Mouse (Mus musculus): ENCODE results near the gene Tnfrsf1b. TPM values are rescaled to one million over a fixed set of nuclear protein-coding genes. Genes with fewer than 3 reads are reported as not detected.
A peak's percentile ranks its signal among the peaks of the same experiment; 100 is the strongest.
"Not testable (repeated sequence)": the region's sequence is repeated elsewhere in the genome, so short reads cannot be mapped to it uniquely, and the experiment has no call there.

The Tnfrsf1b gene
- total RNA-seq, 2 experiments from 2014 or later, result 2.0 to 2.6 TPM

DNA sequence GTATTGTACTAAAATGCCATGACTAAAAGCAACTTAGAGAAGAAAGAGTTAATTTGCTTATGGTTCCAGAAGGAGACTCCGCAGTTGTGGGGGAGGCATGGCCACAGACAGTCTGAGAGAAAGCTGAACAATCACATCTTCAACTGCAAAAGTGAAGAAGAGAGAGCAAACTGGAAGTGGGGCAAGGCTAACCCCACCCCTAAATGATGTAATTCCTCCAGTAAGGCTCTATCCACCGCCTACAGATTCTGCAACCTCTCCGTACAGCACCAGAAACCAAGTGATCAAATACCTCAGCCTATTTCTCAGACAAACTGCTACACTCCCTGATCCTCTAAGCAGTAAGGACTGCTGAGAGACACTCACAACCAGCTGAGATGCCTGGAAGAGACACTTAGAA lies 45.2 kb downstream of the Tnfrsf1b start:
- peak in 1 of 2 experiments; percentile 24 for DNase-seq (ENCODE audit: low spot score in 2 of 2)
- intact Hi-C loops (cut with DNase I), result loop anchor here (5.0 kb wide), 1 partner anchor 309 kb away; the partner anchor contains the start of gene Dhrs3

DNA sequence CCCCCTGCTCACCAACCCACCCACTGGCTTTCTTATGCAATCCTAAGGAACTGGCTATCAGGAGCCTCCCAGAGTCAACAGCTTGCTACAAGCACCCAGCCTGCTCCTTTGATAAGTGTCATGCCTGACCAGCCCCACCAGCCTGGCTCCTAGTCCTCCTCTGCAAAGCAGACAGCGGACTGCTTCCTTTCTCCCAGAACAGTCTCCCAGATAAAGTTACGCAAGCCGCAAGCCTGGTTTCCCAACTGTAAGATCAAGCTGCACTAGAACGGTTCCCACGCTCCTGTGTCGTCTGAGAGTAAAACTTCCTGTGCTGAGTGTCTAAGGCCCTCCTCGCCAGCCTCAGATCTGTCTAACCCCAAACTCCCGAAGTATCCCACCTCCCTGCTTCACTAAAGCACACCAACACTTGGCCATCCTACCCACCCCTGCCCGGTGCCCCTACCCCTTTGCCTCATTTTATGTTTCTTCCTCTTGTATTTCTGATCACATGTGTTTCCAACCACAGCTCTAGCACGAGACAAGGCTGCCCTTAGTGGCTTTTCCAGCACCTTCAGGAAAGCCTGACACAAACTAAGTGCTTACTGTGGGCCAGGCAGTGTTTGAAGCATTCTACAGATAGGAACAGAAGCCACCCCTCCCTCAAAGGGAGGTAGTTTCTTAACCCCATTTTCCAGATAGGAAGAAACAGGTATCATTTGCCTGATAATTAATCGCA lies 46.5 kb downstream of the Tnfrsf1b start:
- intact Hi-C loops (cut with DNase I), result loop anchor here (5.0 kb wide), 1 partner anchor 308 kb away; the partner anchor contains the start of gene Dhrs3
- peak; percentile 31 to 74 for DNase-seq (ENCODE audit: low spot score in 2 of 2)

GRCm38 (mm10) chr4:145196586-145196985 lies 50.1 kb downstream of the Tnfrsf1b start:
- no peak for DNase-seq (ENCODE audit: low spot score in 2 of 2)

GRCm38 (mm10) chr4:145195172-145195571 lies 51.5 kb downstream of the Tnfrsf1b start:
- intact Hi-C loops (cut with DNase I), result no loop called here

More at GRCm38 (mm10) chr4:145196586-145196985, 50.1 kb downstream of the Tnfrsf1b start:
- intact Hi-C loops (cut with DNase I), result no loop called here

DNA sequence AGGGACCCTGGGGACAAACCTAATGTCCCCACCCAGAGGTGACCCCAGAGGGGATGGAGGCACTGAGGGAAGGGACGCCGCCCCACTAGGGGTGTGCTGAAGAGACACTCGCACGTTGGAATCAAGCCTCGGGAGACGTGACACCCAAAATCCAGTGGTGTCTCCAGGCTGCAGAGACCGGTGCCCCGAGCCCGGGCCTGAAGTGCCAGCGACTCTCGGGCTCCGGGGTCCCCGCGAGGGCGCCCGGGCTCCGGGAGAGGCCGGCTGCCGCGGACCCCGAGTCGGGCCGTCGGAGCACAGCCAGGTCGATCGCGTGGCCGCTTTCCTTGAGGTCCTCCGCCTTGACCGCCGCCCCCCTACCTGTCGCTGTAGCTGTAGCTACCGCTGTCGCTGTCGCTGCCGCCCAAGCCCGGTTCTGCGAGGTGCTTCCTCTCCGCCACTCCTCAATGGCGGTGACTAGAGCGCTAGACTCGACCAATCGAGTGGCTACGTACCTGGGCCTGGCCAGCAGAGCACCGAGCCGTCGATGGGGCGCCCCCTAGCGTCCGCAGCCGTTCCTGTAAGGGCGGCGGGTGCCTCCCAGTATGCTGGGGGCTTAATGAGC lies 52.0 kb downstream of the Tnfrsf1b start, which contains the start of gene Vps13d:
Vps13d (minus strand) TSS at position 447 of the 604 bp plus-strand sequence.
- intact Hi-C loops (cut with DNase I), result no loop called here
- DNase-seq (ENCODE audit: low spot score in 2 of 2), result peak; percentile 91 to 92

More at GRCm38 (mm10) chr4:145195172-145195571, 51.5 kb downstream of the Tnfrsf1b start:
- DNase-seq (ENCODE audit: low spot score in 2 of 2), result no peak

GRCm38 (mm10) chr4:145193991-145194511 lies 52.6 kb downstream of the Tnfrsf1b start:
- DNase-seq (ENCODE audit: low spot score in 2 of 2), result peak in 1 of 2 experiments; percentile 19
- intact Hi-C loops (cut with DNase I), result no loop called here

GRCm38 (mm10) chr4:145193406-145193805 lies 53.3 kb downstream of the Tnfrsf1b start:
- intact Hi-C loops (cut with DNase I), result no loop called here
- no peak for DNase-seq (ENCODE audit: low spot score in 2 of 2)

GRCm38 (mm10) chr4:145192686-145193085 lies 54.0 kb downstream of the Tnfrsf1b start:
- no peak for DNase-seq (ENCODE audit: low spot score in 2 of 2)
- intact Hi-C loops (cut with DNase I), result no loop called here

DNA sequence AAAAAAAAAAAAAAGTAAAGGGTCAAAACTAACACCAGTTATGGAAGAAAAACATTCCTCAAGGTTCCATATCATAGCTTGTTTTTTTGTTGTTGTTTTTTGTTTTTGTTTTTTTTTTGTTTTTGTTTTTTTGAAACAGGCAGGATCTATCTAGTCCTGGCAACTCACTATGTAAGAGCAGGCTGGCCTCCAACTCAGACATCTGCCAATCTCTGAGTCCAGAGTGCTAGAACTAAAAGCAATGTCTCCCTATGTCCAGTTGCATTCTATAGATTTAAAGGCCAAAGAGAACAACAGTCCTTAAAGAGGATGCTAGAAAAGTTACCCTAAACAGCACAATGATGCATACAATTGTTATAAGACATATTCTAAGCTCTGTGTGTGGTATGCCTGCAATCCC lies 58.1 kb downstream of the Tnfrsf1b start:
- DNase-seq (ENCODE audit: low spot score in 2 of 2), result no peak
- intact Hi-C loops (cut with DNase I), result loop anchor here (5.0 kb wide), 1 partner anchor 41 kb away; no protein-coding TSS in a partner anchor

- intact Hi-C loops (cut with DNase I), result loop anchor here (5.0 kb wide), 1 partner anchor 40 kb away; no protein-coding TSS in a partner anchor
- DNase-seq (ENCODE audit: low spot score in 2 of 2), result no peak
These were observed 59.1 kb downstream of the Tnfrsf1b start for GRCm38 (mm10) chr4:145187619-145188018.

DNA sequence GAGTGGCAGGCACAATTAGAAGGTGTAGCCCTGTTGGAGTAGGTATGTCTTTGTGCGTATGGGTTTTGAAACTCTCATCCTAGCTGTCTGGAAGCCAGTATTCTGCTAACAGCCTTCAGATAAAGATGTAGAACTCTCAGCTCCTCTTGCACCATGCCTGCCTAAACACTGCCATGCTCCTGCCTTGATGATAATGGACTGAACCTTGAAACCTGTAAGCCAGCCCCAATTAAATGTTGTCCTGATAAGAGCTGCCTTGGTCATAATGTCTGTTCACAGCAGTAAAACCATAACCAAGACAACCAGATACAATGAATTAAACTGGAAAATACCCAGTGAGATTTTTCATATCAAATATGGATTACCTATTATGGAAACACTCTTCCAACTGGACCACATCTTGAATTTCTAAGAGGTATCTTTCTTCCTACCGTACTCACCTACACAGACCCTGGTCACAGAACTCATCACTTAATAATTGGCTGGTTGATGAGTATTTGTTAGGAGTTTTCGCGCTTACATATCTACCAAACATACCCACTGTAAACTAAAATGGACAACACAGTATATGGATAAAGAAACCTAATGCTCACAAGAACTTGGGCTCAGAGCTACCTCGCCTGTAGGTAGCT lies 67.6 kb downstream of the Tnfrsf1b start:
- no peak for DNase-seq (ENCODE audit: low spot score in 2 of 2)
- intact Hi-C loops (cut with DNase I), result no loop called here

DNA sequence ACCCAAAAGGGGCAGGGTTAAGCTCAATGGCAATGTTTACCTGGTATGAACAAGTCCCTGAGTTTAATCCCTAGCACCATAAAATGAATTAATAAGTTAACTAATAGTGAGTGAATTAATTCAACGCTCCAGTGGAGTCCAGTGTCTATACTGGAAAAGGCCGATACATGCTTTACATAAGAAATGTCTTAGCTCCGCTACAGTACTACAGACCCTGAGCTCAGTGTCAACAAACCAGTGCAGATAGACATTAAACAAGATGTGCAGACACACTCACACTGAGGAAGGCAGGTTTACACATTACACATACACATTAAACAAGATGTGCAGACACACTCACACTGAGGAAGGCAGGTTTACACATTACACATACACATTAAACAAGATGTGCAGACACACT lies 81.1 kb downstream of the Tnfrsf1b start:
- DNase-seq (ENCODE audit: low spot score in 2 of 2); intact Hi-C loops (cut with DNase I): not testable (repeated sequence)

- intact Hi-C loops (cut with DNase I), result no loop called here
These were observed 82.6 kb downstream of the Tnfrsf1b start for GRCm38 (mm10) chr4:145164111-145164510.

More at GRCm38 (mm10) chr4:145164111-145164510, 82.6 kb downstream of the Tnfrsf1b start:
- no peak for DNase-seq (ENCODE audit: low spot score in 2 of 2)

Other genes with a start within 250 kb of the Tnfrsf1b start
- gene Vps13d, start 51.9 kb downstream of the Tnfrsf1b start, total RNA-seq (2021), result 10 to 100 TPM; 57.4 to 59.6 TPM
- gene Tnfrsf8, start 68.3 kb upstream of the Tnfrsf1b start, total RNA-seq (2021), result 1 to 10 TPM in 1 of 2 experiments, under 1 TPM in 1; 0.69 to 1.2 TPM